Mouse (Mus musculus): ENCODE results near the gene Tyms.

DNA sequence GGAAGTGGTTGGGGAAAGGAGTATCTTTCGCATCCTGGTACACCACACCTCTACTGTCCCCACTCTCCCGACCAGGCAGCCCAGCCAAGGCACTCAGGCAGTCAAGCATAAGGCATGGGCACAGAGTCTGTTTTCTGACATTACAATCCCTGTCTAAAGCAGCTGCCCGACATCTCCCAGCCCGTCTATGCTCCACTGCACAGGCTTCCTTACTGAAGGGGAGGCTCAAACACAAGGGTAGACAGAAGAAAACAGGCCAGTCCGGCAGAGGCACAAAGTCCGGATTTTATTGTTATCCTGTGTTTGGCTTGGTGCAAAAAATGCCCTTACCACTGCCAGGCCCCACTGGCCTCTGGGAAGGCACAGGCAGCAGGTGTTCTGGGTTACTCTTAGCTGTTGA lies 45.7 kb upstream of the Tyms start:
- TF ChIP-seq POLR2A (IDR thresholded peaks at IDR 0.05; ENCODE audit: control insufficient read depth, low read depth, low read length) (no peak), CTCF (IDR thresholded peaks at IDR 0.05; ENCODE audit: control insufficient read depth, insufficient read depth, insufficient replicate concordance, low read depth, low read length) (no peak)
